Mouse (Mus musculus) monocyte, adult 2 months (primary cell): ENCODE measurements around the gene Arpc2.

Experiments
- DNase-seq, 2 experiments: peaks; one replicate each; pipeline ENCODE4 v3.0.0; 2022; ENCODE audit warnings: low spot score in 2 of 2, low read depth in 1 of 2

The Arpc2 gene

DNA sequence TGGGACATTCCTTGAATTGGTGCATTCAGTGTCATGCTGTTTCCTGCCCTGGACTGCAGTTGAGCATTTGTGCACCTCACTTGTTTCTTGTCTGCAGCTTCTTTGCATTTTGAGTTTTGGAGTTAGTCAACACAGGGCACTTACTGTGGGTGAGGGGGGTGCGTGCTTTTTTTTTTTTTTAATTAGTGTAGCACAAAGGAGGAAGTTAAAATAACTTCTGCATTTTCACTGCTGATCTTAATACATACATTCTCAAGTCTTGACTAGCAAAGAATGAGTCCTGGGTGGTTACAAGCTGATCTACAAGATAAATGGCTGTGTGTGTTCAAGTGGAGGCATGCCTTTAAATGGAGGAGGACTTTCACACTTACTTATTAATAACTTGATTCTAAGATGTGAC, 2.3 kb downstream of the Arpc2 start:
- no peak for DNase-seq

DNA sequence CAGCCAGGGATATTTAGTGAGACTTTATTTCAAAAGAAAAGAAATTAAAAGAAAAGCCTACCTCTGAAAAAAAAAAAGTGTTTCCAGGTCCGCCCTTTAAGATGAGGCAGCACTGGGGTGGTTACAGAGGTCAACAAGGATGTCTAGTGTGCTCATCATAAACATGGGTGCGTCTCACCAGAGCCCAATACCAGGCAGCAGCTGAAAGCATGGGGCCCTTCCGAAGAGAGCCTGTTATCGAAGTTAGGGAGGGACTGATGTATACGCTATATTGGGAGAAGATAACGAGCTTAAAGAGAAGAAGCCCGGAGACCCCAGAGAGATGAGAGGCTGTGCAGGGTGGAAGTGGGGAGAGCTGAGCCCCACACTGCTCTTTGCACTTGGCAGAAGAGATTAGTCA, 3.3 kb downstream of the Arpc2 start:
- DNase-seq: no peak

DNA sequence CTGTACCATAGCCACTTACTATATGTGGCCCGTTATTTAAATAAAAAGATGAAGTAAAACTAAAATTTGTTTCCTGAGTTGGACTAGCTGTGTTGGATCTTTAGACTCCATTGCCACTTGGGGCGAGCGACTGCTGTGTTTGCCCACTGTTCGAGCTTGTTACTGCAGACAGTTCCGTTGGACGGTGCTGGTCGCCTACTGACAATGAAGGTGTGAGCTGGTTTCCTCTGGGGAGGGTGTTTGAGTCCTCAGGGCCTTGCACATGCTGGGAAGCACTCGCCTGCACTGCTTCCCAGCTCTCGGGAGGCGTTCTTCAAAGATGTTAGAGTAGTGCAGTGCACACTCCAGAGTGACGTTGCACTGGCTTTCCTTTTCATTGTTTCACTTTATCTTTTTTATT, 3.7 kb downstream of the Arpc2 start:
- no peak for DNase-seq

DNA sequence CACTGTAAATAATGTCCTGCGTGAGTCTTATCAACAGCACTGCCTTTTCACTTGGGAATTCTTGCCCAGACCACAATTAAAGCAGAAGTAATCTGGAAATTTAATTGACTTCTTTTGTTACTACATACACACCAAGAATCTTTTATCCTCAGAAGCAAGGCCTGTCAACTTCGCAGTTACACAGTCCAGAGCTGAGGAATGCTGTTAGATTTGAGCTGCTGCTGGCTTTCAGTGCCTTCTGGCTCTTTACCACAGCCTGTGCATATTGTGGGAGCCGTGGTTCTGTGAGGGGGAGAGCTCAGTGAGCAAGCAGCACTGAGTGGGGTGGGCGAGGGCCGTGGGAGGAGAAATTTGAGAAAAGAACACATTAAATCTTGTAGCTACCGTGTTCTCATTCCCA, 4.4 kb downstream of the Arpc2 start:
- DNase-seq: no peak

DNA sequence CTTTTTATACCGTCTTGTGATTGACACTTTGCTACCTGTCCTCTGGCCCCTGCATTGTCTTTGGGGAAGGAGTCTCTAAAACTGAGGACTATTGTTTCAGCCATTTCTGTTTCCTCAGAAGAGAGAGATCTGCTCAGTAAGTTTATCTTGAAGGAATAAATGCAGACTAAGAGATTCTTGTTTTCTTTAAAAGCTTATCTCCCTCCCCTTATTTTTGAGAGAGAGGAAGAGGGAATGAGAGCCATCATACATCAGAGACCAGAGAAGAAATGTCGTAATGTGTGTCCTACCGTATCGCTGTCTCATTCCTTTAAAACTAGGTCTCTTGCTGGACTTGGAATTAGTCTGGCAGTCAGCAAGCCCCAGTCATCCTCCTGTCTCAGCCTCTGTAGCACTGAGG, 4.9 kb downstream of the Arpc2 start:
- DNase-seq: no peak

DNA sequence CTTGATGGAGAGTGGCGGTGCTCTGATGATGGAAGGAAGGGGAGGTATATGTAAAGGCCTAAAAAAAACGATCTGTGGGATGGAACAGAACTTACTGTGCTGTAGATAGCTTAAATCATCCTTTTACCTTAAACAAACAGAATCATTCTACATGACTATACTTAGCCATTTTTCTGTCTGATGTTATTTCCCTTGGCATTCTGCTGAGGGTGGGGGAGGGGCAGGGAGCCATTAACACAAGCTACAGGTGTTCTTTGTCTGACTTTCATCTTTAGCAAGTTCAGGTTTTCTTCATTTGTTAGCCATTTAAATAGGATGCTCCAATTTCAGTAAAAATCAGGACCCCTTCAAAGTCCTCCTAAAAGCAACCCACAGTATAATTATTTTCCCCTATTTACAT, 9.6 kb downstream of the Arpc2 start:
- no peak for DNase-seq

DNA sequence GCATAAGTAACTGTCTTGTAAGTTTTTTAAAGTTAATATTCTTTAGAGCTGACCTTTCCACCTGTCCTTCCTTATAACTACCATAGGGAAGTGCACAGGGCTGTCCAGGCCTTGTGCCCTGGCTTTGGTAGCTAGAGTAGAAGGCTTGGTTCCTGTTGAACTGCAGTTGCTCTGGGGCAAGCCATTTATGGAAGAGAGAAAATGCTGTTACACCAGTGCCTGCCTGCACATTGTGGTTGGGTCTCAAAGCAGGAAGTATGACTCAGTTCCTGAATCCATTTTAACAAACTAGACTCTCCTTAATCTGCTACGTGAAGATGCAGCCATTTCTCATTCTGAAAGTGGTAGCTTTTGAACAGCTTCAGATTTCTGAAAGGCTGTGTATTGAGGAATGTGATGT, 12.9 kb downstream of the Arpc2 start:
- peak; percentile 67 to 80 for DNase-seq

DNA sequence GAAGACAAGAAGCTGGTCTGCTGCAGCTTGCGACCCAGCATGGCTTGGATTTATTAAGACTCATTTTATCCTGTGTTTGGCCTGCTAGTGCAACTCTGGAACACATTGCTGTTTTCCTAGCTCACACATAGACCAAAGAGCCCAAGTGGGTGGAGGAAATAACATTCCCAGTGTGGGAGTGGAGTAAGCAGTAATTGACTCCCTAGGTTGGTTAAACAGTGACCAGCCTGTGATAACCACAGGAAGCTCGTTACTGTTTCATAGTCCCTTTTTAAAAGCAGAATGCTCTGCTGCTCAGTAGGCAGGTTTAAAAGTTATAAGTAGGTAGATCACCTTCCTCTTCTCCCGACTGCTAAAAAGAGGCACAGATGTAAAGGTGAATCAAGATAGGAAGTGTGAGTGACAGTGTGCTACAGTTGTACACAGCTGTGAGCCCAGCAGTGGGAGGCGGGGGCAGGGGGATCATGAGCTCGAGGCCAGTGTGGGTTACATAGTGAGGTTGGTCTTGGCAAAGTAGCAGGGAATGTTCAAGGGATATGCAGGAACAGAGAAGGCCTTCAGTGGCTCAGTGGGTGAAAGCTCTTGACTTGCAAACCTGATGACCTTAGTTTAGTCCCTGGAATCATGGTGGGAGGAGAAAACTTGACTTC, 13.6 kb downstream of the Arpc2 start:
- DNase-seq: no peak

DNA sequence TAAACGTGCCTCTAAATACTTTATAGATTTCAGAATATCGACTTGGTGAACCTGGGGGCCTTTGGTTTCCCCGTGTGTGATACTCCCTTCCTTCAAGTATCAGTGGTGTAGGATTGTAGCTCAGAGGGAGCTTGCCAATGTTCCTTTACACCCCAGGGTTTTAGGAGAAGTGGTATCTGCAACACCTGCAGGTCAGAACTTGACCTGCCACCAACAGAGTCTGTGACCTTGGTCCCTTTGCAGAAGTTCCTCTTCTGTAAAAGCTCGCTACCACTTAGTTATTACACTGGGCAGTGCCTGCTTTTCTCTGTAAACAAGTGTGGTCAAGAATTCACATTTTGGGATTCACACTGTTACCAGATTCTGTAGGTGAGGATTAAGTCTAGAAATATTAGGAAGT, 14.2 kb downstream of the Arpc2 start:
- no peak for DNase-seq

DNA sequence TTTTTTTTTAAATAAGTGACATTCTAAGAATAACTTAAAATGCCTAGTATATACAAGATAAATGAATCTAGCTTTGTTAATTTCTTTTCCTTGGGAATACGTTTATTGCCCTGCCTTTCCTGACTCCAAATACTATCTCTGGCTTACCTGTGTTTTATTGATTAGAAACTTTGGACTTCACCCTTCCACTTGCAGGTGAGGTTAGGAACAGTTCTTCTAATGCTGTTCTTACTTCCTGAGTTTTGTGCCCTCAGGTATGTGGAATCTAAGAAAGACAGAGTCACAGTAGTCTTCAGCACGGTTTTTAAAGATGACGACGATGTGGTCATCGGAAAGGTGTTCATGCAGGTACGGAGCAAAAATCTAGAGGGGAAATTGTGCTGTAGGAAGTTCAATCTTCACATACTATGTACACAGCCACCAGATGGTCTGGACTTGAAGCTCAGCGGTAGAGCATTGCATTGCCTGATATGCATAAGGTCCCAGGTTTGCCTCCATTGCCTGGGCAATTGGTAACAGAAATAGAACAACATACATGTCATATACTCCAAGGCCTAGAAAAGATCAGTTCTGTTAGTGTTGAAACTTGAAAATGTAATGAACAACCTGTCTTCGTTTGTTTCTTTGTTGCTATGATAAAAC, 19.9 kb downstream of the Arpc2 start:
- no peak for DNase-seq

DNA sequence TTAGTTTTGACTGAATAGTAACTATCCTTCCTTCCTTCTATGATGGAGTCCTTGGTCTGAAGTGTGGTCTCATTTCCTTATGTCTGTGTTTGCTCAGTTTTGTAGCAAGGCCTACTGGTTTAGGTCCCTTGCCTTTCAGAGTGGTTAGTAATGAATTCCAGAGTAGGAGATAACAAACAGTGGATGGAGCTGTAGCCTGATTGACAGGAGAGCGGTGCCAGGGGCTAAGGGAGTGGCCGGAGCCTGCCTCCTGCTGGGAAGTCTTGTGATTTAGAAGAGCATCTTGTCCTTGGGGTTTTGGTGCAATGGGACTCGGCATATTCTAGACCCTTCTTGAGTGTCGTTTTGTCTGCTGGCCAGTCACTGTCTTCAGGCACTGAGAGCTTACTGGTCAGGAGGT, 20.9 kb downstream of the Arpc2 start:
- DNase-seq: no peak

DNA sequence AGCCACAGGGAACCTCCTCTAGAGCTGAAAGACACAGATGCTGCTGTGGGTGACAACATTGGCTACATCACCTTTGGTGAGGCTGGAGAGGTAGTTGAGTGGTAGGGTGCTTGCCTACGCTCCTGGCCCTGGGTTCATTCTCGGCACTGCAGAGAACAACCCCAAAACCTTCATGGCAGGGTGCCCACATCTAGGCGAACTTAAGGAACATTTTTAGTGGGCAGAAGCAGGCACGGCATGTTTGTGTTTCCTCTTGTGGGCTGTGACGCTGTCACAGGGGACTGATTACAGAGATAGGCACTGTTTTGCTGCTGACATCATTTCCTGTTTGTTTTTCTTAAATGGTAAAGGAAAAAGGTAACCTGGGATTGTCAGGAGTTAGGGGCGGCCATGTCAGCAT, 26.6 kb downstream of the Arpc2 start:
- DNase-seq: no peak

DNA sequence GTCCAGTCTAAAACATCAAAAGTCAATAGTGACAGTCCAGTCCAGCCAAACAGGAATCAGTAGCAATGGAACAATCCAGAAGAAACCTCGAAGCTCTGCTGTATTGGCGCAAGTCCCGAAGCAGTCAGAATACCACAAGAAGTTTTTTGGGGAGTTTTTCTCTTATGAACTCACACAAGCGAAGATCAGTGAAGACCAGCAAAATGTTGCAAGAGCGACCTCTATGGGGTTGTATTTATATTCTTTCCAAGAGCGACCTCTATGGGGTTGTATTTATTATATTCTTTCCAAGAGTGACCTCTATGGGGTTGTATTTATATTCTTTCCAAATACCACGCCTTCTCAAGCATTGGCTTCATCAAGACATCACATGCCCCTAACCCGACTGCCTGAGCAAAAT, 32.9 kb downstream of the Arpc2 start:
- DNase-seq: no peak

DNA sequence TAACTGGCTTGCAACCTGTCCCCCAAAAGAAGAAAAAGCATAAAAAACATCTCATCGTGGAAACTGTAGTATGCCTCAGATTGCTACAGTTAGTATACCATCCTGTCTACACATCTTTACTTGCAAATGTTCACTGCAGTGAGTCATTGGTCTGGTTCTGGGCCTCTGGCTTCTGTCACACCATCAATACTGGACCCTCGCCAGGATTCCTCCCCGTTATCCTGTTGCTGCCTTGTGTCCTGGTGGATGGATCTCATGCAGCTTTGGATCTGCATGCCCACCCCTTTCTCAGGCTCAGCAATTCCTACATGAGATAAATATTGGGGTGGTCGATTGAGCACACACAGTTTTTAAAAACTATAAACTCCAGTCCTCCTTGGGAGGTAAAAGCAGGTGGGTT, 35.8 kb downstream of the Arpc2 start:
- DNase-seq: no peak

DNA sequence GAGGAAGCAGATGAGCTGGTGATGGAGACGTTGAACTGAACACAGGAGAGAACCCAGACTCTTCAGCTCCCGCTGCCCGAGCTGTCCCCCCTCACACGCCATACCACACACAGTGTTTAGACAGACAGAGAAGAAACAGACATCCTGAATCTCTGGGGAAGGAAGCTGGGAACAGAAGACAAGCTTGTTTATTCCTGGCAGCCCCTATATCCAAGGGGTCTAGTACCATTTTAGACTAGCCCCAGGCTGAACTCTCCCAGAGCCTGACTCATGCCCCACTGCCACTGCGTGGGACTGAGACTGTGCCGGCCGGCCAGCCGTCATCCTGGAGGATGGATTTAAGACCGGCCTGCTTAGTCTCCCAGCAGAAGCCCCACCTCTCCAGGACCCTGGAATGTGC, 39.1 kb downstream of the Arpc2 start:
- DNase-seq: no peak

DNA sequence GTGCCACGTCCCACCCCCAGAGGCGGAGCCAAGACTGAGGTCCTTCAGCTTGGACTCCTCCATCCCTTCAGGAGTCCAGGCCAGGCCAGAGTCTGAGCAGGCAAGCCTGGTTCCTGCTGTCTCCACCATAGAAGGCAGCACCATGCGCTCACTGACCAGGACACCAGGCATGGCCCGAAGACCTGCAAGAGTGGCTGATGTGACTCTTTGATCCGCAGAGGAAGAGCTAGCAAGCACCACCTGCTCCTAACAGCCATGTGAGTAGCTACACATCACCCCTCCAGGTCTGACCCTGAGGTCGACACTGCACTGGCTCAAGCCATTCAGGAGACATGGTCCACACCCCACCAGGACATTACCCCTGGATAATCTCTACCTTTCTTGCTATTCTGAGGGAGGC, 41.2 kb downstream of the Arpc2 start:
- DNase-seq: no peak

DNA sequence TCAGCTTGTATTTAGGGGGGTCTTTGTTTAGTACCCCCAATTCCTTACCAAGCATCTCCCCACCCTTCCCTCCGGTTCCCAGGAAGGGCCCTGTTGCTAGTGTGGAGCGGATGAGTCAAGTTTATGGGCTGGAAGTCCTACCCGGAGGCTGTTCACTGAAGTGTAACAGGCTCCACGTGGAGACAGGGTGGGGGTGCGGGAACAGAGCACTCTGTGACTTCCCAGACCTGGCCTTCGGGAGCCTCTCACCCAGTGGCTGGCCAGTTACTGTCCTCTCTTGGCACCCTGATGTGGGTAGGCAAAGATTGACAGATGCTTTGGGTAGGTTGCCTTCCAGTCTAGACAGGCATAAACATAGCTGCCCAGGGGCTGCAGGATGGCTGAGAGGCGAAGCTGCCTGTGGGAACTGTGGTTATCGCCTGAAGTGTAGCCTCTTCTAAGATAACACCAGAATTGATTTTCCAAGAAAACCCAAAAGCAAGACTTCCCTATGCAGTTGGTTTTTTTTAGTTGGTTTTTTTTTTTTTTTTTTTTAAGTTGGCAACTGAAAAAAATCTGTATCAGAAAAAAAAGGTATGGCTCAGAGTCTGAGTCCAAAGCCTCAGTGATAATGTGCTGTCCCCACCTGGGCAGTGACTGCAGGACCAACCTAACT, 42.1 kb downstream of the Arpc2 start:
- no peak for DNase-seq

DNA sequence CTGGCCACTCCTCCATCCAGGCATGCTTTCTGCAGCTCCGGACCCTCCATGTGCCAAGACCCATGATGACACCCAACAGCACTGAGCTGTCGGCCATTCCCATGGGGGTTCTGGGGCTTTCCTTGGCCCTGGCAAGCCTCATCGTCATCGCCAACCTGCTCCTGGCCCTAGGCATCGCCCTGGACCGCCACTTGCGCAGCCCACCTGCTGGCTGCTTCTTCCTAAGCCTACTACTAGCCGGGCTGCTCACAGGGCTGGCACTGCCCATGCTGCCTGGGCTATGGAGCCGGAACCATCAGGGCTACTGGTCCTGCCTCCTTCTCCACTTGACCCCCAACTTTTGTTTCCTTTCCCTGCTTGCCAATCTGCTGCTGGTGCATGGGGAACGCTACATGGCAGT, 42.7 kb downstream of the Arpc2 start, which contains the start of gene Gpbar1:
Gpbar1 (plus strand) TSS at position 13 of the 400 bp plus-strand sequence.
- no peak for DNase-seq

DNA sequence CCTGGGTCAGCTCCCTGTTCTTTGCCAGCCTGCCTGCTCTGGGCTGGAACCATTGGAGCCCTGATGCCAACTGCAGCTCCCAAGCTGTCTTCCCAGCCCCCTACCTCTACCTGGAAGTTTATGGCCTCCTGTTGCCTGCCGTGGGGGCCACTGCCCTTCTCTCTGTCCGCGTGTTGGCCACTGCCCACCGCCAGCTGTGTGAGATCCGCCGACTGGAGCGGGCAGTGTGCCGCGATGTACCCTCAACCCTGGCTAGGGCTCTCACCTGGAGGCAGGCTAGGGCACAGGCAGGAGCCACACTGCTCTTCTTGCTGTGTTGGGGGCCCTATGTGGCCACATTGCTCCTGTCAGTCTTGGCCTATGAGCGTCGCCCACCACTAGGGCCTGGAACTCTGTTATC, 43.1 kb downstream of the Arpc2 start:
- DNase-seq: no peak

DNA sequence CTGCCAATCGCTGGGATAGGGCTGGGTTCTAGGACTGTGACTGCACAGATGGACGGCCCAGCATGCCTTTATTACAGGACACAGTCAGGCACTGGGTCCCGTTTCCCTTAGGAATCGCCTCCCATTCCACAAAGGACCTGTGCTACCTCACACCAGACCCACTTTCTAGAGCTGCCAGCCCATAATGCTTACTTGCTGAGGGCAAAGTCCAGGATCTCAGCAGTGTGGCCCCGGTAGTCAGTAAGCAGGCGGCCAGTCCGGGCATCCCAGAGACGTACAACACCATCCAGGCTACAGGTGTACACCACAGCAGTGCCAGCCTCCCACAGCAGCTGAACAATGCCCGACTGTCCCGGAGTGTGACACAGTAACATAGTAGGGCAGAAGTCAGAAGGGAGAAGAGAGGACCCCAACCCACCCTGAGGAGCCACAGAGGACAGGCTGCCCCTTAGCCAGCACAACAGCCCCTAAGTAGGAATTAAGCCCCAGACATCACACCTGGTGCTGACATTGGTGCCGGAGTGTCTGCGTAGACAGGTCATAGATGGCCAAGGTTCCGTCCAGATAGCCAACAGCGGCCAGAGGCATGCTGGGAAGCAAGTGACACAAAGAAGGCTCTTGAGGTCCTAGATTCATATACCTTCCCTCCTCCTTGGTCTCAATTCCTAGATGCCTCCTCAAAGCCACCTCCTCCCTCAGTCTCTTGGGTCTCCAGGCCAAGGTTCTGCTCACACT, 44.9 kb downstream of the Arpc2 start:
- DNase-seq: no peak

DNA sequence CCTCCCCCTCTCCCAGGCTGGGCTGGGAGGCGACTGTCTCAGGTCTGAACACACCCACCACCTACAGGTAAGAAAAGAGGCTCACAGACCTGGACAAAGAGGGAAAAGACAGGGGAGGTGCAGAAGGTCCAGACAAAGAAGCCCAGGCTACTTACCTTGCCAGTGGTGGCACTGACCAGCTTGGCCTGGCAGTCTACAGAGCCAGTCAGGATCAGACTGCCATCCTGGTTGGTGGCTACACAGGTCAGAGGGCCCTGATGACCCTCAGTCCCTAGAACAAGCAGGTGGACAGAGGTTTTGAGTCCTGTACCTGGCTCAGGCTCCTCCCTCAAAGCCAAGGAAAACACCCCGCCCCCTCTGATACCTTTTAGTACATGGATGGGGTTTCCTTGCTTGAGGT, 45.5 kb downstream of the Arpc2 start:
- DNase-seq: no peak

DNA sequence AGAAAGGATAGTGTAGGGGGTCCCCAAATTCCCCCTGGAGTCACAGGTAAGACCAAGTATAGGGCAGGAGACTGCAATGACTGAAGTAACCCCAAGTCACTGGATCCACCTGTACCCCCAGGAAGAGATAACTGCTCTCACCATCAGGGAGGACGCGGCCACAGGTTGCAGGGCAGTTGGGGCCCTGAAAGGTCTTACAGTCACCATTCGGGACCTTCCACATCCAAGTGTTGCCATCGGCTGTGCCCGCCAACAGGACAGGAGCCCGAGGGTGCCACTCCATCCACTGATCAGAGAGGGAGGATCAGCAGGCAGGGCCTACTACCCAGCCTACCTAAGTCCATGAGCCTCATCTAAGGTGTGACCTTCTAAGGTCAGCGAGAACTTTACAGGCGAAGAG, 46.0 kb downstream of the Arpc2 start:
- DNase-seq: no peak
